Mouse (Mus musculus): ENCODE measurements around the gene Nat8f6.
"Not testable (repeated sequence)": the region's sequence is repeated elsewhere in the genome, so short reads cannot be mapped to it uniquely, and the experiment has no call there.

Nat8f6 gene

GRCm38 (mm10) chr6:85818338-85818737, 2.4 kb downstream of the Nat8f6 start:
- H3K36me3 ChIP-seq (ENCODE audit: control insufficient read depth, insufficient read depth, low read length, poor library complexity, severe bottlenecking): no peaks in the 10 kb centered on the region
- H3K27me3 ChIP-seq (ENCODE audit: control insufficient read depth, insufficient read depth, low read length, poor library complexity, severe bottlenecking): no peaks in the 10 kb centered on the region
- DNase-seq (ENCODE audit: low read depth, low spot score): no peak

GRCm38 (mm10) chr6:85813339-85813738, 7.4 kb downstream of the Nat8f6 start:
- no peak for DNase-seq (ENCODE audit: low read depth, low spot score)
- Histone ChIP-seq H3K36me3 (ENCODE audit: control insufficient read depth, insufficient read depth, low read length, poor library complexity, severe bottlenecking) (no peaks in the 10 kb centered on the region), H3K27me3 (ENCODE audit: control insufficient read depth, insufficient read depth, low read length, poor library complexity, severe bottlenecking) (no peaks in the 10 kb centered on the region)

DNA sequence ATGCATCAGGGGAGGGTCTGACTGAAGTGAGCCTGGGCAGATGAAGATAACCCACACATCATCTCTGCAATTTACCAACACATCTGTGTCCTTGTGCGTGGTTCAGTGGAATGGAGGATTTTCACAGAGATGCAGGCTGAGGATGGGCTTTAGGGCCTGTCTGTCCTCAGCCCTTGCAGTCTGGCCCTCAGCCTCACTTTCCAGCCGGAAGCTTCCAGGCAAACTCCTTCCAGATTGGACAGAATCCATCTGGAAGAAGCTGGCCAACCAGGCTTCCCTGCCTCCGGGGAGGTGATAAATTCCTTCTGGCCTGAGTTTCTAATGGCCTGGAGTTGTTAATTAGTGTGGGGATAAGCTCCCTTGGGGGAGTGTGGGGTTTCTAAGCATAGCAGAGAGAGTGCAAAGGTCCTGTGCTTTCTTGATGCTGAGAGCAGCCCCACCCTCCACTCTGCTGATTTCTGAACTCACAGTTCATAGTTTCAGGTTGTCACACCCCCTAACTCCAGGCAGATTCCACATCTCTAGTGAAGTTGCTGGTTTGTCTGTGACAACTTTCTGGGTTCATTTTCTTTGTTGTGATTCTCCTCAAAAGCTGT, 9.7 kb downstream of the Nat8f6 start:
- not testable (repeated sequence) for DNase-seq (ENCODE audit: low read depth, low spot score); H3K36me3 ChIP-seq (ENCODE audit: control insufficient read depth, insufficient read depth, low read length, poor library complexity, severe bottlenecking); H3K27me3 ChIP-seq (ENCODE audit: control insufficient read depth, insufficient read depth, low read length, poor library complexity, severe bottlenecking)

DNA sequence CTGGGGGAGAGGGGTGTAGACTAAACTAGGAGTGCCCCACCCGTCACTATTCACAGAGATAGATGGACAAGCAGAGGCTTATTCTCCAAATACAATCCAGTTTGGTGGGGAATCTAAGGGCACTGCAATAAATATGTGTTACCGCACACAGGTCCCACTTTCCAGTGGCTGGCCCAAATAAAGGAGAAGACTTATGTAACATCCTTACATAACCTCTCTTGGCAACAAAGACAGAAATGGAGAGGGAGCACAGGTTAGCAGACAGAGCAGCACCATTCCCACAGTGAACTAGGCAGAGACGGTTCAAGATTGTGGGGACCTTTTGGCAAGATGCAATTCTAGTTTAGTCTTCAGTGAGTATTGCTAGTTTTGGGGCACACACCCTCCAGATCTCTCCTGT, 10.2 kb downstream of the Nat8f6 start:
- H3K36me3 ChIP-seq (ENCODE audit: control insufficient read depth, insufficient read depth, low read length, poor library complexity, severe bottlenecking); H3K27me3 ChIP-seq (ENCODE audit: control insufficient read depth, insufficient read depth, low read length, poor library complexity, severe bottlenecking); DNase-seq (ENCODE audit: low read depth, low spot score): not testable (repeated sequence)

- not testable (repeated sequence) for H3K36me3 ChIP-seq (ENCODE audit: control insufficient read depth, insufficient read depth, low read length, poor library complexity, severe bottlenecking); H3K27me3 ChIP-seq (ENCODE audit: control insufficient read depth, insufficient read depth, low read length, poor library complexity, severe bottlenecking); DNase-seq (ENCODE audit: low read depth, low spot score)
Measured at GRCm38 (mm10) chr6:85809784-85810183, 11.0 kb downstream of the Nat8f6 start.

DNA sequence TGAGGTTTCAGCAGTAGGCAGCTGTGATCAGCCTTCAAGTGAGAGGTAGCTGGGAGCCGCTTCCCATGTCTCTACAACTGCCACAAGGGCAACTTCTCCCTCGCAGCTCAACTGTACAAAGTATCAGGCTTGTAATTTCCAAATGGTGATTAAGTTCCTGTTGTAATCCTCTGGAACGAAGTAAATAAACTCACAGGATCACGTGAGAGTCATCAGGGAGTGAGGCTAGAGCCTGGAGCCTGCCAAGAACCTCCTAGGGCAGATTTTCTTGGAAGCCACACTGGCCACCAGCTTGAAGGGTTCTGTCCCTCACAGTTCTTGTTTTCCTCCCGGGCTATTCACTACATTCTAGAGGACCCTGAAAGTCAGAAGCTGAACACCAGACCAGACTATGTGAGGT, 17.6 kb downstream of the Nat8f6 start:
- DNase-seq (ENCODE audit: low read depth, low spot score); H3K27me3 ChIP-seq (ENCODE audit: control insufficient read depth, insufficient read depth, low read length, poor library complexity, severe bottlenecking); H3K36me3 ChIP-seq (ENCODE audit: control insufficient read depth, insufficient read depth, low read length, poor library complexity, severe bottlenecking): not testable (repeated sequence)

DNA sequence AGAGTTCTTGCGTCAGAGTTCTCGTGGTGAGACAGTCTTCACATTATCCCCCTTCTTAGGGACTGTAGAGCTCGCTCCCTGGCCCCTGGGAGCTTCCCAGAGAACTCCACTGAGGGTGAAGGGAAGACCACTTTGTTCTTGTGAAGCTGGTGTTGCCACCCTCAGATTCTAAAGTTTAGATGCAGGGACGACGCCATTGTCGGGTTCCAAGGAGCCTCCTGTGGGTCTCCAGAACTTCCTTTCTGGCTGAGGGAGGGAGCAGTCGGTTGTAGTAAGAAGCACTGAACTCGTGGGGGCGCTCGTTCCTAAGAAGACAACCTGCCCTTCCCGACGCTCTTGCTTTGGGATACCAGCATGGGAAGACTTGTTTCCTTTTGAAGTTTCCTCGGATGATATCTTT, 55.2 kb downstream of the Nat8f6 start, which contains the start of gene Nat8f3:
Gene Nat8f3, minus strand, starts transcription at position 223 of the 400 bp plus-strand sequence.
- not testable (repeated sequence) for DNase-seq (ENCODE audit: low read depth, low spot score); H3K27me3 ChIP-seq (ENCODE audit: control insufficient read depth, insufficient read depth, low read length, poor library complexity, severe bottlenecking); H3K36me3 ChIP-seq (ENCODE audit: control insufficient read depth, insufficient read depth, low read length, poor library complexity, severe bottlenecking)

DNA sequence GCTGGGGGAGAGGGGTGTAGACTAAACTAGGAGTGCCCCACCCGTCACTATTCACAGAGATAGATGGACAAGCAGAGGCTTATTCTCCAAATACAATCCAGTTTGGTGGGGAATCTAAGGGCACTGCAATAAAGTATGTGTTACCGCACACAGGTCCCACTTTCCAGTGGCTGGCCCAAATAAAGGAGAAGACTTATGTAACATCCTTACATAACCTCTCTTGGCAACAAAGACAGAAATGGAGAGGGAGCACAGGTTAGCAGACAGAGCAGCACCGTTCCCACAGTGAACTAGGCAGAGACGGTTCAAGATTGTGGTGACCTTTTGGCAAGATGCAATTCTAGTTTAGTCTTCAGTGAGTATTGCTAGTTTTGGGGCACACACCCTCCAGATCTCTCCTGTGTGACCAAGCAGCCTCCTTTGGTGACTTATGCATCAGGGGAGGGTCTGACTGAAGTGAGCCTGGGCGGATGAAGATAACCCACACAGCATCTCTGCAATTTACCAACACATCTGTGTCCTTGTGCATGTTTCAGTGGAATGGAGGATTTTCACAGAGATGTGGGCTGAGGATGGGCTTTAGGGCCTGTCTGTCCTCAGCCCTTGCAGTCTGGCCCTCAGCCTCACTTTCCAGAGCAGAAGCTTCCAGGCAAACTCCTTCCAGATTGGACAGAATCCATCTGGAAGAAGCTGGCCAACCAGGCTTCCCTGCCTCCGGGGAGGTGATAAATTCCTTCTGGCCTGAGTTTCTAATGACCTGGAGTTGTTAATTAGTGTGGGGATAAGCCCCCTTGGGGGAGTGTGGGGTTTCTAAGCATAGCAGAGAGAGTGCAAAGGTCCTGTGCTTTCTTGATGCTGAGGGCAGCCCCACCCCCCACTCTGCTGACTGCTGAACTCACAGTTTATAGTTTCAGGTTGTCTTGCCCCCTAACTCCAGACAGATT, 57.4 kb downstream of the Nat8f6 start:
- not testable (repeated sequence) for DNase-seq (ENCODE audit: low read depth, low spot score); H3K36me3 ChIP-seq (ENCODE audit: control insufficient read depth, insufficient read depth, low read length, poor library complexity, severe bottlenecking); H3K27me3 ChIP-seq (ENCODE audit: control insufficient read depth, insufficient read depth, low read length, poor library complexity, severe bottlenecking)

- not testable (repeated sequence) for H3K27me3 ChIP-seq (ENCODE audit: control insufficient read depth, insufficient read depth, low read length, poor library complexity, severe bottlenecking); H3K36me3 ChIP-seq (ENCODE audit: control insufficient read depth, insufficient read depth, low read length, poor library complexity, severe bottlenecking); DNase-seq (ENCODE audit: low read depth, low spot score)
Measured at GRCm38 (mm10) chr6:85762678-85763077, 58.1 kb downstream of the Nat8f6 start.
